Mouse (Mus musculus): Measurements from ENCODE around the gene Gm5475. TPM values are rescaled to one million over a fixed set of nuclear protein-coding genes. Genes with fewer than 3 reads are reported as not detected.

Gene Gm5475
- polyA plus RNA-seq, 1 experiment from 2014 or later: 0.17 TPM

- Histone ChIP-seq H3K4me1 (no peaks in the 10 kb centered on the region), H3K4me3 (replicated peaks) (no peak overlapping the region), H3K4me2 (no peak overlapping the region), H3K36me3 (replicated peaks) (peaks cover 77% of the 10 kb centered on the region), H3K9ac (no peak overlapping the region), H3K9me3 (no peaks in the 10 kb centered on the region), H3K27me3 (no peaks in the 10 kb centered on the region), H3K27ac (no peak overlapping the region)
- ATAC-seq (ENCODE audit: low FRiP score): no peak
- WGBS: 92% methylated on average over 3 of the region's 3 CpGs
Observed at GRCm38 (mm10) chr15:100395561-100395960, 26.4 kb upstream of the Gm5475 start.

DNA sequence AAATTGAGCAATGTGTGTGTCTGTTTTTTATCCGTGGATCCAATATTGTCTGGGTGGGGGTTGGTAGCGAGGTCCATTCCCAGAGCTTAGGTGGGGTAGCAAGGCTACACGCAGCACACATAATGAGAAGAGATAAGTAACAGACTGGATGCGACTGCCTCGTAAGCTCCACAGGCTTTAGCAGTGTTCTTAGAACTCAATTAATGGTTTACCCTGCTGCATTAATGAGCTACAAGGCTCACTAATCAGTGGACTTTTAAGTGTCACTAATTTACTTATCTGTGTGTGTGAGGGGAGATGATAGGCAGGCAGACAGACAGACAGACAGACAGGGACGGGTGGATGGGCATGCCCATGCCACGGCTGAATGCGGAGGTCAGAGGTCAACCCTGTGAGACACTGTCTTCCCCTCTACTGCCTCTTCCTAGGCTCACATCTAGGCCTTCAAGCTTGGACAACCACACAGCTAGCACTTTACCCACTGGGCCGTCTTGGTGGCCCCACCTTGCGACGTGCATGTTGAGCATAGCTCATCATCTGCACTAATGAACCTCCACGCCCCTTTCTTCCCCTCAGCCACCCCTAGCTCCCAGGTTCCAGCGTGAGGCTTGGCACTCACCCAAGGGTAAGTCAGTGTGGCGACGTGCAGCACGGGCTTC, 21.2 kb upstream of the Gm5475 start:
- H3K36me3 ChIP-seq (replicated peaks): peaks cover 96% of the 10 kb centered on the region
- no peak overlapping the region for H3K4me3 ChIP-seq (replicated peaks)
- H3K4me2 ChIP-seq: no peak overlapping the region
- H3K27ac ChIP-seq: no peak overlapping the region
- no peaks in the 10 kb centered on the region for H3K4me1 ChIP-seq
- no peak for ATAC-seq (ENCODE audit: low FRiP score)
- H3K9me3 ChIP-seq: no peaks in the 10 kb centered on the region
- WGBS: 91% methylated on average over 16 of the region's 16 CpGs
- no peak overlapping the region for H3K9ac ChIP-seq
- no peaks in the 10 kb centered on the region for H3K27me3 ChIP-seq

- Histone ChIP-seq H3K4me3 (replicated peaks) (no peak overlapping the region), H3K27me3 (no peaks in the 10 kb centered on the region), H3K36me3 (replicated peaks) (peaks cover 91% of the 10 kb centered on the region), H3K9me3 (no peaks in the 10 kb centered on the region), H3K4me2 (no peak overlapping the region), H3K4me1 (no peaks in the 10 kb centered on the region), H3K27ac (no peak overlapping the region), H3K9ac (no peak overlapping the region)
- 94% methylated on average over 4 of the region's 4 CpGs for WGBS
- ATAC-seq (ENCODE audit: low FRiP score): no peak
Observed at GRCm38 (mm10) chr15:100401811-100402210, 20.1 kb upstream of the Gm5475 start.

GRCm38 (mm10) chr15:100402347-100402746, 19.6 kb upstream of the Gm5475 start:
- Histone ChIP-seq H3K9ac (no peak overlapping the region), H3K27me3 (no peaks in the 10 kb centered on the region), H3K9me3 (no peaks in the 10 kb centered on the region), H3K27ac (no peak overlapping the region), H3K4me1 (no peaks in the 10 kb centered on the region), H3K4me3 (replicated peaks) (no peak overlapping the region), H3K4me2 (no peak overlapping the region), H3K36me3 (replicated peaks) (peaks cover 86% of the 10 kb centered on the region)
- 92% methylated on average over 14 of the region's 14 CpGs for WGBS
- no peak for ATAC-seq (ENCODE audit: low FRiP score)

- Histone ChIP-seq H3K27ac (no peak overlapping the region), H3K36me3 (replicated peaks) (peaks cover 82% of the 10 kb centered on the region), H3K9me3 (no peaks in the 10 kb centered on the region), H3K4me2 (no peak overlapping the region), H3K4me3 (replicated peaks) (no peak overlapping the region), H3K9ac (no peak overlapping the region), H3K27me3 (no peaks in the 10 kb centered on the region), H3K4me1 (no peaks in the 10 kb centered on the region)
- ATAC-seq (ENCODE audit: low FRiP score): no peak
- 84% methylated on average over 4 of the region's 4 CpGs for WGBS
Observed at GRCm38 (mm10) chr15:100402798-100403197, 19.1 kb upstream of the Gm5475 start.

DNA sequence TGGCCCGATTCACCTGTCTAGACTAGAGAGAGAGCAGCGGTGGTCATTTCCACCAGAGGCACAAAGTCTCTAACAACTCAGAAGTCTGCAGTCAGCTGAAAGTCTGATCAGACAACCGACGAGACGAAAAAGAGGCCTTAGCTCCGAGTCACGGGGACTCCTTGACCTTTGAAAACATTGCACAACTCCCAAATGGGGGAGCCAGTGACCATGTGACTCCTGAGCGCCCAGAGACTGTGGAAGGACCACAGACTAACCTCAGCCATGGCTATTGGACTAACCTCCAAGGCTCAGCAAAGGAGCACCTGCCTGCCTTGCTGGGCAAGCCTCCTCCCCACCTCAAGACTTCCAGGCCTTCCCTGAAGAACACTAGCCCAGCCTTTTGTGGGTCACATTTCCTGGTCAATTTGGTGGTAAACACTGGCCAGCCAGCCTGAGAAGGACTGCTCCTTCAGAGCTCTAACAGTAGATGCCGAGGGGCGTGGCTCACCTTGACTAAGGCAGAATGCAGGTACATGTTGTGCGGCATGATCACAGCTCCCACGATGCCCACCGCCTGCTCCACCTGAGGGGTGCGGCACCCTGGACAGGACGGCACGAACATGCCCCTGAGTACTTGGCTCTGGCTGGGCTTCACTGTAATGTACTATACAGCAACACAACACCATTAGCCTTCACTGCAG, 18.5 kb upstream of the Gm5475 start:
- WGBS: 93% methylated on average over 16 of the region's 16 CpGs
- no peak for ATAC-seq (ENCODE audit: low FRiP score)

GRCm38 (mm10) chr15:100406088-100406487, 15.9 kb upstream of the Gm5475 start:
- Histone ChIP-seq H3K27ac (no peak overlapping the region), H3K9ac (no peak overlapping the region), H3K4me3 (replicated peaks) (no peak overlapping the region), H3K4me2 (no peak overlapping the region), H3K36me3 (replicated peaks) (peaks cover 80% of the 10 kb centered on the region), H3K27me3 (no peaks in the 10 kb centered on the region), H3K4me1 (no peaks in the 10 kb centered on the region), H3K9me3 (no peaks in the 10 kb centered on the region)
- no peak for ATAC-seq (ENCODE audit: low FRiP score)
- WGBS: 92% methylated on average over 5 of the region's 5 CpGs

More for the DNA sequence above, 18.5 kb upstream of the Gm5475 start:
- Histone ChIP-seq H3K4me1 (no peaks in the 10 kb centered on the region), H3K9ac (no peak overlapping the region), H3K4me2 (no peak overlapping the region), H3K27me3 (no peaks in the 10 kb centered on the region), H3K36me3 (replicated peaks) (peaks cover 82% of the 10 kb centered on the region), H3K9me3 (no peaks in the 10 kb centered on the region), H3K4me3 (replicated peaks) (no peak overlapping the region), H3K27ac (no peak overlapping the region)

GRCm38 (mm10) chr15:100410918-100411672, 10.9 kb upstream of the Gm5475 start:
- H3K9me3 ChIP-seq: no peaks in the 10 kb centered on the region
- H3K36me3 ChIP-seq (replicated peaks): peaks cover 39% of the 10 kb centered on the region
- no peak overlapping the region for H3K27ac ChIP-seq
- no peak overlapping the region for H3K9ac ChIP-seq
- H3K4me1 ChIP-seq: 0 out of 2 replicates have a peak, but pooled peaks cover 4% of the 10 kb centered on the region
- no peaks in the 10 kb centered on the region for H3K27me3 ChIP-seq
- H3K4me2 ChIP-seq: no peak overlapping the region
- H3K4me3 ChIP-seq (replicated peaks): no peak overlapping the region
- no peak for ATAC-seq (ENCODE audit: low FRiP score)
- 70% methylated on average over 14 of the region's 14 CpGs for WGBS

DNA sequence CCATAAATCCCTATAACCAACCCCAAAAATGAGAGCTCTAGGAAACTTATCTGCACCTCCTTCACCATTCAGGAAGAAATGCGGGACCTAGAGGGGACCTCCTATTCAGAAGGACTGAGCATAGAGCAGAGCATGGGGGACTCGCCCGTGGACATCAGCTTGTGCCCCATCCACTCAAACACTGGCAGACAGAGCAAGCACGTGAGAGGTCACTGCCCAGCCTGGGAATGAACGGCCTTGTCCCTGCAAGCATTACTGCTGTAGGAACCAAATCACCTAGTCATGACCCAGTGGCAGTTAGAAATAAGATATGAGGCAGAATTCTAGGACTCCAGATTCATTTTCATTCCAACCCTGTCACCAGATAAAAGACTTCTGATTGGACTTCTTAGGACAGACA, 10.2 kb upstream of the Gm5475 start:
- Histone ChIP-seq H3K27me3 (no peaks in the 10 kb centered on the region), H3K36me3 (replicated peaks) (peaks cover 37% of the 10 kb centered on the region), H3K27ac (no peak overlapping the region), H3K4me2 (no peak overlapping the region), H3K4me3 (replicated peaks) (no peak overlapping the region), H3K9me3 (no peaks in the 10 kb centered on the region), H3K4me1 (0 out of 2 replicates have a peak, but pooled peaks cover 4% of the 10 kb centered on the region), H3K9ac (no peak overlapping the region)
- WGBS: 85% methylated on average over 5 of the region's 5 CpGs
- no peak for ATAC-seq (ENCODE audit: low FRiP score)

DNA sequence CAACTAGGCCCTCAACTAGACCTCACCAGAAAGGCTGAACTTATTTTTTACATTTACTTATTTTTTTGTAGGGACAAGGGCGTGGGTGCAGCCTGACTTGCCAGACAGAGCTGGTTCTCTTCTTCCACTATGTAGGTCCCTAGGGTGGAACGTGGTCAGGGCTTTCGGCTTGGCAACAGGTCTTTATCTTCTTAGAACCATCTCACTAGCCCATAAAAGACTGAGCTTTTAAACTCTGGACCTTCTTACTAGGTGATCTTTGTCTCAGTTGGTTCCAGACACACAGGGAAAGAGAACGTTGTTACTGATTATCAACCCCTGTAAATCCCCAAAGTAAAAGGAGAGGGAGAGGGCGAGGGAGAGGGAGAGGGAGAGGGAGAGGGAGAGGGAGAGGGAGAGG, 8.6 kb upstream of the Gm5475 start:
- Histone ChIP-seq H3K36me3 (replicated peaks) (peaks cover 30% of the 10 kb centered on the region), H3K4me2 (no peak overlapping the region), H3K27me3 (no peaks in the 10 kb centered on the region), H3K4me3 (replicated peaks) (no peak overlapping the region), H3K4me1 (0 out of 2 replicates have a peak, but pooled peaks cover 4% of the 10 kb centered on the region), H3K27ac (no peak overlapping the region), H3K9ac (no peak overlapping the region), H3K9me3 (no peaks in the 10 kb centered on the region)
- ATAC-seq (ENCODE audit: low FRiP score): no peak
- WGBS: 84% methylated on average over 4 of the region's 5 CpGs

- H3K27me3 ChIP-seq: no peaks in the 10 kb centered on the region
- no peak overlapping the region for H3K27ac ChIP-seq
- H3K4me3 ChIP-seq (replicated peaks): no peak overlapping the region
- H3K9ac ChIP-seq: no peak overlapping the region
- no peak overlapping the region for H3K4me2 ChIP-seq
- H3K4me1 ChIP-seq: 0 out of 2 replicates have a peak, but pooled peaks cover 4% of the 10 kb centered on the region
- H3K36me3 ChIP-seq (replicated peaks): peaks cover 24% of the 10 kb centered on the region
- H3K9me3 ChIP-seq: no peaks in the 10 kb centered on the region
- no peak for ATAC-seq (ENCODE audit: low FRiP score)
- 76% methylated on average over 4 of the region's 4 CpGs for WGBS
Observed at GRCm38 (mm10) chr15:100414011-100414410, 7.9 kb upstream of the Gm5475 start.

DNA sequence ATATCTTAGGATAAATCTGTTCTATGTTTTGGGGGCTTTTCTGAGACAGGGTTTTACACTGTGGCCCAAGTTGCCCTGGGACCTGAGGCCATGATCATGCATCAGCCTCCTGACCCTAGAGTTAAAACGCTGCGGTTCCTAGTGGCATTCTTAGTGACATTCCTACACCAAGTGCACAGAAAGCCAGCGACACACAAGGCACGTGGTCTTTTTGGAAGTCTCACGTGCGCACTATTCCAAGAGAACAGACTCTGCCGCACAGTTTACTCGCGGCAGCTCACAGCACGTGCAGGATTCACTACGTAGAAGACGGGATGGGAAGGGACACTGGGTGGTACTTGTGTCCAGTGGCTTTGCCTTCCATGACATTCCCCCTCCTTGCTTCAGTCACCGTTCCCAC, 7.0 kb upstream of the Gm5475 start:
- 95% methylated on average over 13 of the region's 13 CpGs for WGBS

More for the DNA sequence above, 7.0 kb upstream of the Gm5475 start:
- no peak overlapping the region for H3K4me2 ChIP-seq
- H3K27me3 ChIP-seq: no peaks in the 10 kb centered on the region
- peaks cover 7% of the 10 kb centered on the region; the same call in 1 of the 2 replicates for H3K4me1 ChIP-seq
- no peak overlapping the region for H3K4me3 ChIP-seq (replicated peaks)
- H3K9ac ChIP-seq: no peak overlapping the region
- no peak for ATAC-seq (ENCODE audit: low FRiP score)
- no peak overlapping the region for H3K27ac ChIP-seq
- H3K36me3 ChIP-seq (replicated peaks): peaks cover 15% of the 10 kb centered on the region
- no peaks in the 10 kb centered on the region for H3K9me3 ChIP-seq

Data from forebrain, embryonic 12.5 days (tissue).